Mouse (Mus musculus) brain, embryonic 14.5 days (tissue): ENCODE results near the gene Arl10.

ENCODE experiments used
- CTCF ChIP-seq: fragments of 200-500 bp; IDR thresholded peaks from 2 replicates; pipeline ENCODE4 v1.5.1; 2012; ENCODE audit warnings: inconsistent platforms, mild to moderate bottlenecking, moderate library complexity, borderline replicate concordance; ENCODE audit not compliant: insufficient read depth, insufficient read length; ENCODE audit errors: extremely low read depth
- POLR2A ChIP-seq: fragments of 200-500 bp; IDR thresholded peaks from 2 replicates; pipeline ENCODE4 v1.6.1; 2012; ENCODE audit warnings: mild to moderate bottlenecking, inconsistent platforms, borderline replicate concordance; ENCODE audit not compliant: poor library complexity, insufficient read depth, insufficient read length, severe bottlenecking; ENCODE audit errors: extremely low read depth

DNA sequence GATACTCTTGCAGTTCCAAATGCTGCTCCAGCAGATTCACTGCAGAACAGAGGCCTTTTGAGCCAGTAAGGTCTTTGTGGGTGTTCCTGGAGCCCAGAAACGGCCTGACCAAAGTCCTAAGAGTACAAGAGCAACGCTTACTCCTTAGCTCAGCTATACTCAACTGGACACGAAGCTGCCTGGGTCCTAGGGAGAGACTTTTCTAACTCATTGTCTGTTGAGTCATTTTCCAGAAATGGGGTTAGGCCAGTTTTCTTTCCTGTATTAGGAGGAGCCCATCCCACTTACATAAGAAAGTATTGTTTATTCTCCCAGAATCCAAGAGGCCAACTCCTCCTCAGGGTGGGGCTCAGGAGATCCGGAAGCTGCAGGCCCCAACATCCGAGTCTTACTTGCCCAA, 30.6 kb downstream of the Arl10 start:
- TF ChIP-seq POLR2A, result no peak
- TF ChIP-seq CTCF, result no peak
